Mouse (Mus musculus): ENCODE results near the gene Wdr13.

Gene Wdr13

DNA sequence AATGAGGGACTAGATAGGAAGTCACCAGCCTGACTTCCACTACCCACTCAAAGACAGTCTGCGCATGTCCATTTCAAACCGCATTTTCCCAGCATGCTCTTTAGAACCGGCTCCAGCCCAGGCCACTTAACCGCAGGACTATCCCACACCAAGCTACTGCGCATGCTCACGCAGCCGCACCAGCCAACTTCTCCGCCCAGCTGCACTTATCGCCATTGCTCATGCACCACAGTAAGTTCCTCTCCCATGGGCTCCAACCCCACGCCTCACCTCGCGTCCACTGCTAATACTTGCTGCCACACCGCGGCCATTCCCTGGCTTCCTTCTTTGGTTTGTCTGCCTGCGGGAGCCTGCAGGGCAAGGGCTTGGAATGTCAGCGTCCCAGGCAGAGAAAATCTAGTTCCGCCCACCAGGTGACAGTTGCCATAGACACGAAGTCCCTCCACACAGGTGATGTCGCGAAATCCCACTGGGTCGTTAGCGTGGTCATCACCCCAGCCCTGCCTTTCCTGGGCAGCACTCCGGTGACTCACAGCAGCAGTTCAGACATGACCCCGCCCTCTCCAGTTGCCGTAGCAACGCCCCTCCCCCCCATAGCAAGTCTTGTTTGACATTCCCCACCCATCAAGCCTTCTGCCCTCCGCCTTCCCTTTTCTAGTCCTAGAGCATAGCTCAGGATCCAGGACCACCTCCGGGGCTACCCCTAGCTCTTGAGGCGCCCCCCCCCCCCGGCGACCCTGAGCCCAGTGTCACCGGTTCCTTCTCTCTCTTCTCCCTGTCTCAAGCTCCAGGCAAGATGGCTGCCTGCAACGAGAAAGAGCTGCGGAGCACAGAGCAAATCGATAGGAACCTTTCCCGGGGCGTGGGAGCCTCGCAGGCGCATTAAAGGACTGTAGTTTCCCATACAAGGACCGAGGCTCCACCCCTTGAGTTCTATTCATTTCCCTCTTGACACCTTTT is at the start of gene Wdr13:
Wdr13 (minus strand) TSS at position 876 of the 960 bp plus-strand sequence.
- DNase-seq (ENCODE audit: low read depth, low spot score): peak; percentile 80

DNA sequence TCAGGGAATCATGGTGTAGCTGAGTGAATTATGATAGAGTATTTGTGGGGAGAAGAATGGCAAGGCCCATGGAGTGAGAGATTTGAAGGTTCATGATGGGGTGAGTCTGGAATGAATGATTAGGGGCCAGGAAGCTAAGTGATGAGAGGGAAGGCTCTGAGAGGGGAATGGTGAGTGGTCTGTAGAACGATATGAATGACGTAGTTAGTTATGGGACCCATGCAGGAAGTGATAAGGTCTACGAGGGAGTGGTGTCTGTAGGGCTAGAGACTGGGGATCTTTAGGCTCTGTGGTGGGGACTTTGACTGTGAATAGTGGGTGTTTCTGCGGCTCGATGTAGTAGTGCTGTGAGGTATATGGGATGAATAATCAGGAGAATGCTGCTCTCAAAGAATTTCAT is 47.0 kb upstream of the Wdr13 start:
- no peak for DNase-seq (ENCODE audit: low read depth, low spot score)

- DNase-seq (ENCODE audit: low read depth, low spot score): no peak
Measured at GRCm38 (mm10) chrX:8178871-8179270, 46.2 kb upstream of the Wdr13 start.

DNA sequence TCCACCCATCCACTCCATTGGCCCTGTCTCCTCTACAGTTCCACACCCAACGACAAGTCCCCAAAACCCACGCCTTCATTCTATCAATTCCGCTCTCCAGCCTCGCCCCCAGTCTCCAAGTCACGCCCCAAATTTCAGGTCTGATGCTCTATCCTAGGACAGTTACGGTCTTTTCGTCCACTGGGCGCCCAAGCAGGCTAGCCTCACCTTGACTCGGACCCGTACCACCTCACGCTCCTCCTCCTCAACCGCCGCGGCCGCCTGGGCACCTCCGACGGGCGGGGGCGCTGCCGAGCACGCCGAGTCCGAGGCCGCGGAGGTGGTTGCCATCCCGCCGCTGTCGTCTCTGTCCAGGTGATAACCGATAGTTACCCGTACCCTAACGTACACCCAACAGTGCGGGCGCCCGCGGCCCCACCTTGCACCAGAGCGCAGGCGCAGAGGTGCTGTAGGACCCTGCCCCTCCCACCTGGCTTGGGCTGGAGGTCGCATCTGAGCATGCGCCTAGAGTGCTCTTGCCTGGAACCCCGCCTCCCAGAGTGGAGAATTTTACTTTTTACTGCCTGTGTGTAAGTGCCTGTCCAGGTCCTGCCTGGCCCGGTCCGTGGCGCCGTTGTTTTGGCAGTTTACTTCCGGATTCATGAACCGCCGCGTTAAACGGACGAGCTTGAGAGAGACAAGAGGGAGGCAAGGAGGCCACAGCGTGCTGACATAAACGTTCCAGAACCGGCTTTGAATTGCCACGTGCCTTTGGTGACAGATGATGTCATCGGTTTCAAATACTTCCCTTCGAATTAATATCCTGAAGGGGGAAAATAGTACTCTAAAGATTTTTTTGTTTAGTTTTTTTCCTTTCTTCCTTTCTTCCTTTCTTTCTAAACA is 43.1 kb upstream of the Wdr13 start, which contains the start of gene Tbc1d25:
Tbc1d25 (minus strand) TSS at position 678 of the 882 bp plus-strand sequence.
- peak; percentile 72 for DNase-seq (ENCODE audit: low read depth, low spot score)

DNA sequence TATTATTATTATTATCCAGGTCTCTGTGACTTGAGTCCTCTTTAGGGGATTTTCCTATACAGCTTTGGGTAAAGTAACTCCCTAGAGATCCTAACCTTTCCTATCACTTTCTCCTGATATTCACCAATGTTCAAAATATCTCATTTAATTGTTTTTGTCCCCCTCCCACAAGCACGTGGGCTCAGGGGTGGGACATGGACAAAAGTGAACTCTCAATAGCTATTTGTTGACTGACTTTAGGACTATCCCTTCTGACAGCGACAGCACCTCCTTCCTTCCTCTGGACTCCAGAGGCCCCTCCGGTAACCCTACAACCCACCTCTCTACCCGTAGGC is 42.4 kb upstream of the Wdr13 start:
- DNase-seq (ENCODE audit: low read depth, low spot score): no peak

DNA sequence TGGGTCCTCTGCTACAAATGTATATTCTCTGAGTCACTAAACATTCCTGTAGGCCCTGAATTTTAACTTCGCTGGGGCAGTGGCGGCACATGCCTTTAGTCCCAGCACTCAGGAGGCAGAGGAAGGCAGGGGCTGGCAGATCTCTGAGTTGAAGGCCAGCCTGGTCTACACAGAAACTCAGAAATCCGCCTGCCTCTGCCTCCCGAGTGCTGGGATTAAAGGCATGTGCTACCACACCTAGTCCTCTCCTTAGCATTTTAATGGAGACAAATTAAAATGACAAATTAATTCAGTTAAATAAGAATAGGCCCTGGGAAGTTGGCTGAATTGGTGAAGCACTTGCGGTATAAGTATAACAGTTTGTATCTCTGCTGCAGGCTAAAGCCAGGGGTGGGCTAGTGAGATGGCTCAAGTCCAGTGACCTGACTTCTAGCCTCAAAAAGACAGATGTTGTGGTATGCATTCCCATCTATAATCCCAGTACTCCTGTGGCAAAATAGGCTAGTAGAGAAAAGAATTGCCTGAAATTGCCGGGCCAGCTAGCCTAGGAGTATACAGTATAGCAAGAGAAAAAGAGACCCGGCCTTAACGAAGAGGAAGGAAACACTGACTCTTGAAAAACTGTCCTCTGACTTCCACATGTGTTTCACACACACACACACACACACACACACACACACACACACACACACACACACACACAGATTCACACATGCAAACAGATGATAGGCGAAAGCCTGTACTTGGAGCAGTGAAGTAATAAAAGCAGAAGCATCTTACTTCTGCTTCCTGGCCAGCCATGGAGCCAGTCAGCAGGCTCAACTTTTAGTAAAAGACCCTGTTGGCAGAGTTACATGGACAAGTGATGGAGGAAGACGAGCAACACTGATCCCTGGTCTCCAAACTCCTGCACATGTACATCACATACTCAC is 35.3 kb upstream of the Wdr13 start:
- no peak for DNase-seq (ENCODE audit: low read depth, low spot score)

DNA sequence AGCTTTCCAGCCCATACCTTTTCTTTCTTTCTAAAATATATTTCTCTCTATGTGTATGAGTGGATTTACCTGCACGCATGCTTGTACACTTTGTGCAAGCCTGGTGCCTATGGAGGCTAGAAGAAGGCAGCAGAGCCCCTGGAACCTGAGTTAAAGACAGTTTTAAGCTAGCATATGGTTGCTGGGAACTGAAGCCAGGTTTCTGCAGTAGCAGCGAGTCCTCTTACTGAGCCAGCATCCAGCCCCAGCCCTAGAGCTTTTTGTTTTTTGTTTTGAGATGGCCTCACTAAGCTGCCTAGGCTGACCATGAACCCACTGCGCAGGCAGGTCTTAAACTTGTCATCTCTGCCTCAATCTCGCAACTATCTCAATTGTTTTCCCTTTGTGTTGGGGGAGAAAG is 31.8 kb upstream of the Wdr13 start:
- no peak for DNase-seq (ENCODE audit: low read depth, low spot score)

- DNase-seq (ENCODE audit: low read depth, low spot score): no peak
Measured at GRCm38 (mm10) chrX:8163076-8163475, 30.4 kb upstream of the Wdr13 start.

DNA sequence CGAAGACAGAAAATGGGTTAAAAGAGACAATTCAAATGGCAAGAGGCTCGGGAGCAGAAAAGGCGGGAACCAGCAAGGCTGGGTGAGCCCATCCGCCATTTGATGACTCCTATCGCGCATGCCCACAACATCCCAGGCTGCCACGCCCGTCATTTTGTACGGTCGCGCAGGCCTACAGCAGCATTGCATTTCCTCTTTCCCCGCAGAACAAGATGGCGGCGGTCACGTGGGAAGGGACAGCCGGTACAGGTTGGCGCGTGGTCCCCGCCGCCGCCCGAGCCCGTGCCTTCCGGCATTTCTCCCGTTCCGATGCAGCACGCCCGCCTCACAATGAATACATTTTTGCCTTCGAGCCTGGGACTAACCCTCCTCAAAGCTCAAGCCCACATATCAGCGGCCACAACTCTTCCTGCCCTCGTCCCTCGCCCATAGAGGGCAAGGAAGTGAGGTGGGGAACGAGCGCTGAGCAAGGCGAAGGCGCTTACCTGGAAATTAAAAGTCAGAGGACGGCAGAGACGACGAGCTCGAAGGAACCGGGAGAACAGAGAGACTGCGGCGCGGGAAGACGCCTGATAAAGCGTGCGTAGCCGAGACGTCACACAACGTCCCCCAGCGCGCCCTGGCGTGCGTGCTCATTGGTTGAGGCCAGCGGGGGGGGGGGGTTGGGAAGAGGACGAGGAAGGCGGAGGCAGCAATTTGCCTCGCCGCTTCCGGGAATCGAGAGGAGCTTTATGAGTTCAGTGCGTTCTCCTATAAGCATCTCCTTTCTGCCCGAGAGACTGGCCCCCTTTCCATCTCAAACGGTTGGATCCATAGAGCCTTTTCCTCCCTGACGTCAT is 12.7 kb upstream of the Wdr13 start, which contains the start of gene Rbm3:
Rbm3 (minus strand) TSS at position 728 of the 839 bp plus-strand sequence.
- DNase-seq (ENCODE audit: low read depth, low spot score): peak; percentile 74

DNA sequence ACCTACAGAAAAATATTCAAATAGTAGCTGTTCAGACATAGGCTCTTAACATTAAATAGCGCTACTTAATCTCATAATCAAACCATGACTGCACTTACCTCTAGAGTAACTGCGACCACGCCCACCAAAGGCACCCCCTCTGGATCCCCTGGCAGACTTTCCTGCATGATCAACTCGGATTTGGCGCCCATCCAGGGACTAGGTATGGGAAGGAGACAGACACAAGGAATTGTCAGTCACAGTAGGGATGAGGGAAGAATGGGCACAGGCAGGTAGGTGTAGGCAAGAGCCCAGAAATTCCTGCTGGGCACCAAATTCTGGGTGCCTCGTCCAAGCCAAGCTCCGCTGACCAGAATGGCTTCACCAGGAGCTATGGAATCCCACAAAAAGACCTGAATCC is 11.1 kb upstream of the Wdr13 start:
- DNase-seq (ENCODE audit: low read depth, low spot score): no peak

DNA sequence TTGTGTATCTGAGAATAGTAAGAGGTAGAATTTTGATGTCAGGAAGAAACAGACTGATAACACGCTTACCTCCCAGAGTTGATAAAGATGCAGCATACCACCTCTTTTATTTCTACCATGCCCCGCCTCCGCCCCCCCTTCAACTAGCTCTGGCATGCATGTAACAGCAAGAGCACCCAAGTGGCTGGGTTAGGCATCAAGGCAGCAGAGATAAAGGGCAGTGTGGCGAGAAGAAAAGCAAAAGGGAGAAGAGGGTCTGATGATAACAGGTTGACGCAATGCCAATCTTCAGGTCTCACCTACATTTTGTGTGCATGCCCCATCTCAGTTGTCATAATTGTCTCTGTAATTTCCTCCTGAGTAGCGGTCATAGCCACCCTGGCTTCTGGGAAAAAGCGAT is 10.3 kb upstream of the Wdr13 start:
- no peak for DNase-seq (ENCODE audit: low read depth, low spot score)

- no peak for DNase-seq (ENCODE audit: low read depth, low spot score)
Measured at GRCm38 (mm10) chrX:8141058-8141457, 8.4 kb upstream of the Wdr13 start.

DNA sequence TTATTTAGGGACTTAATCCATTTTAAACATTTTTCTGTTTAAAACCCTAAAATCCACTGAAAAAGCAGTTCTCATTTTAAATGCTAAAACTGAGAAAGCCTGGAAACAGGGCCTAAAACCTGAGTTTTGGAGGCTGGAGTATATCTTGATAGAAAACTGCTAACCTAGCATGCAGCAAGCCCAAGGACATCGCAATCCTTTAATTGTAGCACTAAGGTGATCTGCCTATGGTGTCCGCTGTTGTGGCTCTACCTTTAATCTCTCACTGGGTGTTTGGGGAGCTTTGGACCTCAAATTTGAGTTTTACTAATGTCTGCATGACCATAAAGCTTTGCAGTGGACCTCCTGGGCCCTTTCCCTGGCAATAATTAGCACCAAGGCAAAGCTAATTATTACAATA is 7.8 kb upstream of the Wdr13 start:
- no peak for DNase-seq (ENCODE audit: low read depth, low spot score)

DNA sequence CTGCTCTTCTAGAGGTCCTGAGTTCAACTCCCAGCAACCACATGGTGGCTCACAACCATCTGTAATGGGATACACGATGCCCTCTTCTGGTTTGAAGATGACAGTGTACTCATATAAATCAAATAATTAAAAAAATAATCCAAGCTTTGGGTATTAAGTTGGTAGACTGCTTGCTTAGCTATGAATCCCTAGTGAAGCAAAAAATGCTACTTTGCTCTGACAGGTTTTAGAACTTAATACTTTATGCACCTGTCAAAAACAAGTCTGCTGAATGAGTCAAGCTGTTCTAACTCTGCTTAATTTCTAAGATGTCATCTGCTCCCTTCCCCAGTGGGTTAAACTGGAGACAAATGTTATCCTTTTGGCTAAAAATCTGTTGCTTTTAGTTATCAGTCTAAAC is 6.8 kb upstream of the Wdr13 start:
- no peak for DNase-seq (ENCODE audit: low read depth, low spot score)

- DNase-seq (ENCODE audit: low read depth, low spot score): no peak
Measured at GRCm38 (mm10) chrX:8135886-8136285, 3.2 kb upstream of the Wdr13 start.

DNA sequence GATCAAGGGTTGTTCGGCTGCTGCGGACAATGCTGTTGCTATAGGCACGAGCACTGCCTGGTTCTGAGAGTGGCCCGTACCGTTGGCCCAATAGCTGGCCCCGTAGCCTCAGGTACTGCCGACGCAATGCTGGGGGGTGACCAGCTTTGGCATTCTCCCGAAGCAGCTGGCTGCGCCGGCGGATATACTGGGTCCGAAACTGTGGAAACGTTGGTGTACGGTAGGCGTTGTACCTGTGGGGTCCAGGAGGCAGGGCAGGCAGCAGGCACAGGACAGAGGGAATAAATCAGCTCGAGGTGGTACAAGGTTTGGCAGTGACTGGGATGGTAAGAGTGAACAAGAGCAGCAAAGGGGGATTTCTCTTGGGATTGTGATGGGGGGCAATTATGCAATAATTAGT is 1.3 kb downstream of the Wdr13 start:
- DNase-seq (ENCODE audit: low read depth, low spot score): no peak

DNA sequence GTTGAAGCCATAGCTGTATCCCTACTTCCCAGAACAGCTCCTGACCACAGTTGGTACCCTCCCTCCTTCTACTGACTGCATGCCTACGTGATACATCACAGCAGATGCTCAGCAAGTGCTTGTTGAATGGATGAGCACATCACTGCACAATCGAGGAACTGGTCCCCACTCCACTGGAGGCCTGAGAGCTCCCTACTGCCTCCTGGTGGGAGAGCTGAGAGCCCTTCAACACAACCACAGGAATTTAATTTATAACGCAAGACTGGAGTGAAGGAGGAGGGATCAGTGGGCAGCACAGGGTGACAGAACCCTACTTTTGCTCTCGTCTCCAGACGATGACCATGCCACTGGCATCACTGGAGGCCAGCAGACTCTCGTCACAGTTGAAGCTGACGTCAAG is 7.5 kb downstream of the Wdr13 start:
- DNase-seq (ENCODE audit: low read depth, low spot score): no peak

GRCm38 (mm10) chrX:8123821-8124470 is 8.7 kb downstream of the Wdr13 start:
- no peak for DNase-seq (ENCODE audit: low read depth, low spot score)

DNA sequence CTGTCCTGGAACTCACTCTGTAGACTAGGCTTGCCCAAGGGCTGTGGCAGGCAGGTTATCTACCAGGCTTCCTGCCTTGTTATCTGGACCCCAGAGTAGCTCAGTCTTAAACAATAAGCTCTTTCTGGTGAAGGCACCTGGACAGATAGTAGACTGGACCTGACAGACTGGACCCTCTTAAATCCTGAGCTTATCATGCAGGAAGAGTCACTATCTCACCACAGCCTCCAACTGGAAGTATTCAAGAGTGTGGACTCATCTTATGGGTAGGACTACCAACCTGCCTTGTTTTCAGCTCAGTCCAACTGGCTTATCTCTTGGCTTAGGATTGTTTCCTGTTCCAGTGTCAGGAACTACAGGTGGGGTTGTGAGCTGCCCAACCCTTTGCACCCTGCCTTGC is 15.4 kb downstream of the Wdr13 start:
- no peak for DNase-seq (ENCODE audit: low read depth, low spot score)

GRCm38 (mm10) chrX:8115275-8115674 is 17.4 kb downstream of the Wdr13 start:
- DNase-seq (ENCODE audit: low read depth, low spot score): no peak

All from c-Kit-negative CD71-positive TER-119-positive erythroid progenitor cells, embryonic 14.5 days (primary cell).